Mouse (Mus musculus): ENCODE results near the gene Ndufa13. TPM values are rescaled to one million over a fixed set of nuclear protein-coding genes. Genes with fewer than 3 reads are reported as not detected.
A peak's percentile ranks its signal among the peaks of the same experiment; 100 is the strongest.

Gene Ndufa13
- polyA plus RNA-seq, 2 experiments: 97.4 to 190 TPM

GRCm38 (mm10) chr8:69879678-69880077, 22.7 kb downstream of the Ndufa13 start:
- no peaks in the 10 kb centered on the region for H3K9me3 ChIP-seq (ENCODE audit: control insufficient read depth, low read length)
- H3K4me2 ChIP-seq (replicated peaks; ENCODE audit: low read depth, low read length, severe bottlenecking): no peak overlapping the region
- no peak overlapping the region for H3K9ac ChIP-seq (ENCODE audit: low read depth, low read length, severe bottlenecking)
- H3K27me3 ChIP-seq (ENCODE audit: control insufficient read depth, insufficient read depth, low read length): peaks cover 54% of the 10 kb centered on the region
- no peak for TF ChIP-seq POLR2A (IDR thresholded peaks at IDR 0.05; ENCODE audit: borderline replicate concordance, extremely low read depth, insufficient read depth, insufficient read length)
- DNase-seq (ENCODE audit: low spot score) (no peak), ATAC-seq (ENCODE audit: low FRiP score, low read depth) (no peak)
- no peaks in the 10 kb centered on the region for H3K36me3 ChIP-seq (ENCODE audit: control insufficient read depth, insufficient read depth, low read length)
- H3K4me1 ChIP-seq (ENCODE audit: control insufficient read depth, insufficient read depth, low read length): 0 out of 2 replicates have a peak, but pooled peaks cover 5% of the 10 kb centered on the region
- WGBS: 57% methylated on average over 8 of the region's 8 CpGs
- no peak overlapping the region for H3K27ac ChIP-seq (replicated peaks; ENCODE audit: low read depth, low read length)
- H3K4me3 ChIP-seq (replicated peaks; ENCODE audit: low read length): no peak overlapping the region

- no peak for DNase-seq (ENCODE audit: low spot score)
Measured at GRCm38 (mm10) chr8:69877992-69878391, 24.4 kb downstream of the Ndufa13 start.

GRCm38 (mm10) chr8:69877396-69877795, 25.0 kb downstream of the Ndufa13 start:
- WGBS: 86% methylated on average over 4 of the region's 4 CpGs
- Histone ChIP-seq H3K4me1 (ENCODE audit: control insufficient read depth, insufficient read depth, low read length) (0 out of 2 replicates have a peak, but pooled peaks cover 1% of the 10 kb centered on the region), H3K36me3 (ENCODE audit: control insufficient read depth, insufficient read depth, low read length) (no peaks in the 10 kb centered on the region), H3K27me3 (ENCODE audit: control insufficient read depth, insufficient read depth, low read length) (peaks cover 31% of the 10 kb centered on the region), H3K4me2 (replicated peaks; ENCODE audit: low read depth, low read length, severe bottlenecking) (no peak overlapping the region), H3K9ac (ENCODE audit: low read depth, low read length, severe bottlenecking) (no peak overlapping the region), H3K27ac (replicated peaks; ENCODE audit: low read depth, low read length) (no peak overlapping the region), H3K4me3 (replicated peaks; ENCODE audit: low read length) (no peak overlapping the region), H3K9me3 (ENCODE audit: control insufficient read depth, low read length) (no peaks in the 10 kb centered on the region)
- DNase-seq (ENCODE audit: low spot score) (no peak), ATAC-seq (ENCODE audit: low FRiP score, low read depth) (no peak)
- TF ChIP-seq POLR2A (IDR thresholded peaks at IDR 0.05; ENCODE audit: borderline replicate concordance, extremely low read depth, insufficient read depth, insufficient read length): no peak

More at GRCm38 (mm10) chr8:69877992-69878391, 24.4 kb downstream of the Ndufa13 start:
- Histone ChIP-seq H3K4me1 (ENCODE audit: control insufficient read depth, insufficient read depth, low read length) (0 out of 2 replicates have a peak, but pooled peaks cover 5% of the 10 kb centered on the region), H3K36me3 (ENCODE audit: control insufficient read depth, insufficient read depth, low read length) (no peaks in the 10 kb centered on the region), H3K27ac (replicated peaks; ENCODE audit: low read depth, low read length) (no peak overlapping the region), H3K9me3 (ENCODE audit: control insufficient read depth, low read length) (no peaks in the 10 kb centered on the region), H3K9ac (ENCODE audit: low read depth, low read length, severe bottlenecking) (no peak overlapping the region), H3K27me3 (ENCODE audit: control insufficient read depth, insufficient read depth, low read length) (peaks cover 37% of the 10 kb centered on the region), H3K4me2 (replicated peaks; ENCODE audit: low read depth, low read length, severe bottlenecking) (no peak overlapping the region), H3K4me3 (replicated peaks; ENCODE audit: low read length) (no peak overlapping the region)
- 65% methylated on average over 3 of the region's 3 CpGs for WGBS
- no peak for ATAC-seq (ENCODE audit: low FRiP score, low read depth)
- no peak for TF ChIP-seq POLR2A (IDR thresholded peaks at IDR 0.05; ENCODE audit: borderline replicate concordance, extremely low read depth, insufficient read depth, insufficient read length)

GRCm38 (mm10) chr8:69876967-69877366, 25.4 kb downstream of the Ndufa13 start:
- H3K36me3 ChIP-seq (ENCODE audit: control insufficient read depth, insufficient read depth, low read length): no peaks in the 10 kb centered on the region
- no peak overlapping the region for H3K4me2 ChIP-seq (replicated peaks; ENCODE audit: low read depth, low read length, severe bottlenecking)
- 68% methylated on average over 10 of the region's 10 CpGs for WGBS
- no peak for DNase-seq (ENCODE audit: low spot score)
- no peak overlapping the region for H3K4me3 ChIP-seq (replicated peaks; ENCODE audit: low read length)
- ATAC-seq (ENCODE audit: low FRiP score, low read depth): no peak
- no peak overlapping the region for H3K9ac ChIP-seq (ENCODE audit: low read depth, low read length, severe bottlenecking)
- H3K27ac ChIP-seq (replicated peaks; ENCODE audit: low read depth, low read length): no peak overlapping the region
- H3K9me3 ChIP-seq (ENCODE audit: control insufficient read depth, low read length): no peaks in the 10 kb centered on the region
- no peak for TF ChIP-seq POLR2A (IDR thresholded peaks at IDR 0.05; ENCODE audit: borderline replicate concordance, extremely low read depth, insufficient read depth, insufficient read length)
- peaks cover 27% of the 10 kb centered on the region for H3K27me3 ChIP-seq (ENCODE audit: control insufficient read depth, insufficient read depth, low read length)
- H3K4me1 ChIP-seq (ENCODE audit: control insufficient read depth, insufficient read depth, low read length): no peaks in the 10 kb centered on the region

GRCm38 (mm10) chr8:69876097-69876496, 26.3 kb downstream of the Ndufa13 start:
- WGBS: 48% methylated on average over 10 of the region's 10 CpGs
- no peak for TF ChIP-seq POLR2A (IDR thresholded peaks at IDR 0.05; ENCODE audit: borderline replicate concordance, extremely low read depth, insufficient read depth, insufficient read length)
- H3K9me3 ChIP-seq (ENCODE audit: control insufficient read depth, low read length): no peaks in the 10 kb centered on the region
- H3K27ac ChIP-seq (replicated peaks; ENCODE audit: low read depth, low read length): no peak overlapping the region
- peaks cover 18% of the 10 kb centered on the region for H3K27me3 ChIP-seq (ENCODE audit: control insufficient read depth, insufficient read depth, low read length)
- H3K36me3 ChIP-seq (ENCODE audit: control insufficient read depth, insufficient read depth, low read length): no peaks in the 10 kb centered on the region
- no peak for ATAC-seq (ENCODE audit: low FRiP score, low read depth)
- no peaks in the 10 kb centered on the region for H3K4me1 ChIP-seq (ENCODE audit: control insufficient read depth, insufficient read depth, low read length)
- 0 out of 2 replicates have a peak overlapping the region, but pooled peaks have one; percentile 4 for H3K9ac ChIP-seq (ENCODE audit: low read depth, low read length, severe bottlenecking)
- H3K4me3 ChIP-seq (replicated peaks; ENCODE audit: low read length): no peak overlapping the region
- no peak for DNase-seq (ENCODE audit: low spot score)
- no peak overlapping the region for H3K4me2 ChIP-seq (replicated peaks; ENCODE audit: low read depth, low read length, severe bottlenecking)

GRCm38 (mm10) chr8:69874654-69875053, 27.7 kb downstream of the Ndufa13 start:
- TF ChIP-seq POLR2A (IDR thresholded peaks at IDR 0.05; ENCODE audit: borderline replicate concordance, extremely low read depth, insufficient read depth, insufficient read length): no peak
- 81% methylated on average over 13 of the region's 13 CpGs for WGBS
- H3K36me3 ChIP-seq (ENCODE audit: control insufficient read depth, insufficient read depth, low read length): no peaks in the 10 kb centered on the region
- H3K9me3 ChIP-seq (ENCODE audit: control insufficient read depth, low read length): no peaks in the 10 kb centered on the region
- no peak overlapping the region for H3K4me3 ChIP-seq (replicated peaks; ENCODE audit: low read length)
- no peak overlapping the region for H3K27ac ChIP-seq (replicated peaks; ENCODE audit: low read depth, low read length)
- H3K4me1 ChIP-seq (ENCODE audit: control insufficient read depth, insufficient read depth, low read length): no peaks in the 10 kb centered on the region
- DNase-seq (ENCODE audit: low spot score): no peak
- no peak overlapping the region for H3K9ac ChIP-seq (ENCODE audit: low read depth, low read length, severe bottlenecking)
- ATAC-seq (ENCODE audit: low FRiP score, low read depth): no peak
- peaks cover 4% of the 10 kb centered on the region for H3K27me3 ChIP-seq (ENCODE audit: control insufficient read depth, insufficient read depth, low read length)
- H3K4me2 ChIP-seq (replicated peaks; ENCODE audit: low read depth, low read length, severe bottlenecking): no peak overlapping the region
